Mouse (Mus musculus) embryonic fibroblast, embryonic 13.5 days (primary cell): Measurements from ENCODE around the gene Nos1.

Experiments
- CTCF ChIP-seq: IDR thresholded peaks from 2 replicates; pipeline ENCODE4 v1.5.1; 2011; ENCODE audit warnings: mild to moderate bottlenecking, control low read depth, low read length, moderate library complexity, borderline replicate concordance; ENCODE audit not compliant: insufficient read depth
- POLR2A ChIP-seq: IDR thresholded peaks from 2 replicates; pipeline ENCODE4 v1.6.1; 2011; ENCODE audit warnings: low read depth, mild to moderate bottlenecking, control low read depth, low read length, moderate library complexity

DNA sequence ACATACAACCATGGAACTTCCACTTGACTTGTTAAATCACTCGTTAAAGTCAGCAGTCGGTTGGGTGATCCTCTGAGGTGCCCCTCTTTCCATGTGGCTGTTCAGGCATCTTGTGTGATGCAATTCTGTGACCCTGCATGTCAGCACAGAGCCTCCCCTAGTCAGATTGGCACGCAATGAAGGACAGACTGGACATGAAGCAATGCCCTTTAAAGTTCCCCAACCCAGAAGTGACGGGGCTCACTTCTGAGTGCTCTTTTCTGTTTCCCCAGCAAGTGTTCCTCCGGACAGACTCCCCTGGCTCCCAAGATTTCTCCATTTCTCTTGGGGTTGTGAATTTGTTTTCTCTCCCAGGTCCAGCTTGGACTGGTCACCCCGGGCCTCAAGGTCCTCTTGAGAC lies 49.5 kb upstream of the Nos1 start:
- TF ChIP-seq POLR2A, result no peak
- no peak for TF ChIP-seq CTCF
